Mouse (Mus musculus): ENCODE data around the gene Ywhah.

The Ywhah gene

DNA sequence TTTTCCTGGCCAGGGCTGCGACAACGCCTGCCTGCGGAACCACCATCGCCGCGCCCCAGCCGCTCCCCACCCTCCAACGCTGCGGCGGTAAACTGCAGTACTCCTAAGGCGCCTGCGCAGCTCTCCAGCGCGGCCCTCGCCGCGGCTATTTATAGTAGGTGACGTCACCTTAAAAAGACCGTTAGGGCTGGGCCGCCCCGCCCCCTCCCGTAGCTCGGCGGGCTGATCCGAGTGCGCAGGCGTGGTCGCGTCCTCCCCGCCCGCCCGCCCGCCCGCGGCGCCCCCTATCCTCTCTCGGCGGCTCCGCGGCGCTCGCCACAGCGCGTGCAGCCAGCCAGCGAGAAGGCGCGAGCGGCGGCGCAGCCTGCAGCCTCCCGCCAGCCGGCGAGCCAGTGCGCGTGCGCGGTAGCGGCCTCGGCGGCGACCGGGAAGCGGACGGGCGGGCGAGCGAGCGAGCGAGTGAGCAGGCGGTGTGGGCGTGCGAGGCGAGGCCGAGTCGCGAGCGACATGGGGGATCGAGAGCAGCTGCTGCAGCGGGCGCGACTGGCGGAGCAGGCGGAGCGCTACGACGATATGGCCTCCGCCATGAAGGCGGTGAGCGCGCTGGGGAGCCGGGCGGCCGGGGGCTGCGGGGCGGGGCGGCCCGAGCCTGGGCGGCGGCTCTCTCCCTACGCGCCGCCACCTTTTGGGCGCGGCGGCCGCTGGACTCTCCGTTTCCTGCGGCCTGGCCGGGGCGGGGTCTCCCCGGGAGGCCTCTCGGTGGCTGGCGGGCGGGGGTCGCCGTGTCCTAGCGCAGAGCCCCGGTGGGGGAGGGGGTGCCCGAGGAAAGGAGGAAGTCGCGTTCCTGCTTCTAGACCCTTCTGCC, at the start of gene Ywhah:
TSS of gene Ywhah (plus strand) at position 256 of the 865 bp plus-strand sequence.
- peak; percentile 100 for DNase-seq

- DNase-seq, result no peak
Measured at GRCm38 (mm10) chr5:32976541-32976940, 42.1 kb upstream of the Ywhah start.

- no peak for DNase-seq
Measured at GRCm38 (mm10) chr5:32977179-32977578, 41.4 kb upstream of the Ywhah start.

DNA sequence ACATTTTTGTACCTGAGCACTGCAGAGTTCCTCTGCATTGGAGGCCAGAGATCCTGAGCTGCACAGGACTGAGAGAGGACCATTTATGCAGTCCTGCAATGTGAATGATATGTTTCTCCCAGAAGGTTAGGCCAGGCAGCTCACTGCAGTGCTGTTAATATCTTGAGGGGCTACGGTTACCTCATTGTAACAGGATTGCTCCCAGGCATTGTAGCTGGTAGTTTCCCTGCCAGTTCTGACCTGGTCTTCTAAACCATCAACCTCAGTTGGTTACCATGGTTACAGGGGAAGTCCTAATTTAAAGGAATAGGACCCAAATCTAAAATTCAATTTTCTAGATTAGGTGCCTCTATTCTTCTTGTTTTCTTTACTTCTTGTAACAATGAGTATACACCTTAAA, 33.2 kb upstream of the Ywhah start:
- no peak for DNase-seq

GRCm38 (mm10) chr5:32987873-32988272, 30.7 kb upstream of the Ywhah start:
- DNase-seq, result no peak

DNA sequence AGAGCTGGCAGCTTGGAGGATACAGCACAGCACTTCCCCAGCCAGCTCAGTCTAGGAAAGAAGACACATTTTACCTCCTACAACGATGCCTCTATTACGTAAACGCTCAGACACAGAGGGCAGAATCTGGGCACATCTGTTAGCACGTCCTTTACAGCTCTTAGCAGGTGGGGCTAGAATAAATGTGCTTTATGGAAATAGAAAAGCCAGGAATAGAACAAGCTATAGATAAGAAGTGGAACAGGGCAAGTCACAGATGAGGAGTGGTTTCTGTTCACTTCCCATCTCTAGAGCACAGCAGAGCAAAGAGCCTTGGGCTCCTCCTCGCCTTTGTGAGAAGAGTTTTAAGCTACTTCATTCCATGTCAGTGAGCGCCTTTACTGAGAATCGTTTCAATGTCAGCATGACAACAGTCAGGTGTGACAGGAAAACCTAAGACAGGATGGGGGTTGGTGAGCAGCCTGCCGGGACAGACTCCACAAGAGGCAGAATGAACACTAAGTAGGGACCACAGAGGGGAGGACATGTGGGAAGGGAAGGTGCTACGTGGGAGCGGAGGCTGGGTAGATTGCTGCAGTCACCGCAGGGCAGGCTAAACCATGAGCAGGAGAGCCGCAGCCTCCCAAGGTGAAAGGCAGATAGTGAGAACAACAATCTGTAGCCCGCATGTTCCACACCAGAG, 28.5 kb upstream of the Ywhah start:
- DNase-seq, result no peak

DNA sequence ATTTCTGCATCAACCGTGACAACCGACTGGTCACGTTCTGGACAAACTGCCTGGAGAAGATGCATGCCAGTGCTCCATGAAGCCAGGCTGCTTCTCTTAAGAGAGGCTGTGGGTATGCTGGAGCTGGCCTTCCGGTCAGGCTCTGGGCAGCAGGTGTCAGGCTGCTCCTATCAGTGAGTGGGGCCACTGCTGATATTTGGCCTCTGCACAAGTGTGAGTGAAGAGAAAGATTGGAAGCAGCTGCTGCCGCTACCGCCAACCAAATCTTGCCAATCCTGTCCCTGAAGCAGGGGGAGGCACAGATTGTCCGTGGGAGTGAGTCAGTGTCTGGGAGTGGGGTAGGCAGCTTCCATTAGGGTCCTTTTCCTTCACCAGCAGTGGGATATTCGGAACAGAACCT, 27.5 kb upstream of the Ywhah start:
- peak; percentile 96 for DNase-seq

- no peak for DNase-seq
Measured at GRCm38 (mm10) chr5:32994471-32994870, 24.1 kb upstream of the Ywhah start.

DNA sequence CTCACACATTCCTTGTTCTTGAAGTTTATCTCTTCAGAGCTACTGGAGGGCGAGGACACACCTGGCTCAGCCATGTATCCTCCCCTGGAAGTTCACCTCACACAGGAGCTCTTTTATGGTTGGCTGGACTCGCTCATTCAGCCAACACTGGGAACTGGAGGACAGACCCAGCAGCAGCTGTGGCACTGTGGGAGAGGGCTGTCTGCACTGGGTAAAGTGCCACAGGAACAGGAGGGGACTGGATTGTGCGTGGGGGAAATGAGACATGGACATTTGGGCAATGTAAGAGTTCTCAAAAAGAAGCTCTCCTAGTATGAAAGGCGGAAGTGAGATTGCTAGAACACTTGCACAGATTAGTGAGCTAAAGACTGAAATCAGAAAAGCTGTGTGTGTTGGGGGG, 22.9 kb upstream of the Ywhah start:
- no peak for DNase-seq

DNA sequence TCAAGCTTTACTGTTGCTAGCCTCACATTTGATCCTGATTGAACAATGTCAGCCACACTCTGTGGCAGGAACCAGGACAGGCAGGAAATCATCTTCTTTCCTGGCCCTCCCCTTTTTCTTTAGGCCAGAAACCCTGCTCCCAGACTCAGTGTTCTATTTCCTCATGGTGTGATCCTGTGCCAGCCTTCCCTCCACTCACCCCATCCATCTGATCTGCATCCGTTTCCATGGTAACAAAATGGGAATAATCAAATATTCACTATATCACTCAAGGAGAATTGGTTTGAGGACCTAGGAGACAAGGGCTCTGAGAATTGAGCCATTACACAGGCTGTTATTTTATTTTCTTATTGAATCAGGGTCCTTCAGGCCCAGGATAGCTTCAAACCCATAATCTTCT, 22.1 kb upstream of the Ywhah start:
- no peak for DNase-seq

- peak; percentile 96 for DNase-seq
Measured at GRCm38 (mm10) chr5:32997686-32998085, 20.9 kb upstream of the Ywhah start.

DNA sequence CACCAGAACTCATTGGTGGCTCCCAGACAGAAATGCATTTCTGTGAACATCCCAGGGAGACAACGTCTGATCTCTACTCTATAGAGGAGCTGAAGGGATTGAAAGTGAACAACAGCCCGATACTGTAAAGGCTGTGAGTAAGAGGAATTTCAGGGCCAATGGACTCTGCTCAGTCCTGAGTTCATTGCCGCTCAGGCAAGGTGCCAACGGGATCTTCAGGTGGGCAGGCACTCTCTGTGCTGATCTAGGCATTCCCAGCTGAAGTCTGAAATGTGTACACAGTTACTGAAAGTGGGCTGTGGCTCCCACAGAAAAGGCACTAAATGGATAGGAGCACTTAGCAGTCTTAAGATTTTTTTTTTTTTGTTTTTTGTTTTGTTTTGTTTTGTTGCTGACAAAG, 19.8 kb upstream of the Ywhah start:
- DNase-seq, result no peak

DNA sequence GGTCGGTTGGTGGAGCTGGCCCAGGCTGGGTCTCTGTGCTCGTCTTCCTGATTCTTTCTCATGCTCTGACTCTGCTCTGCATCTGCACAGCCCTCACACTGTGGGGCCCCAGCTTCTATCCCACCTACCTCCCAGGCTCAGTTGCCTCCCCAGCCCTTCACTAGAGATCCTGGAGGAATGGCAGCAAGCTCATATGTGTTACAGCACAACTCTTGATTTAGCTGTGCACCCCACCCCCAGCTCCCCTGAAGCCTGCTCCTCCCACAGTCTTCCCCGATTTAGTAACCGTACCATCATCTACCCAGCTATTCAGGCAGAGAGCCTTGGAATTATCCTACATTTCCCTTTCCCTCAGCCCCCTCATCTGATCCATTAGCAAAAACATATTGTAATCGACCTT, 17.5 kb upstream of the Ywhah start:
- no peak for DNase-seq

- no peak for DNase-seq
Measured at GRCm38 (mm10) chr5:33002781-33003180, 15.8 kb upstream of the Ywhah start.

DNA sequence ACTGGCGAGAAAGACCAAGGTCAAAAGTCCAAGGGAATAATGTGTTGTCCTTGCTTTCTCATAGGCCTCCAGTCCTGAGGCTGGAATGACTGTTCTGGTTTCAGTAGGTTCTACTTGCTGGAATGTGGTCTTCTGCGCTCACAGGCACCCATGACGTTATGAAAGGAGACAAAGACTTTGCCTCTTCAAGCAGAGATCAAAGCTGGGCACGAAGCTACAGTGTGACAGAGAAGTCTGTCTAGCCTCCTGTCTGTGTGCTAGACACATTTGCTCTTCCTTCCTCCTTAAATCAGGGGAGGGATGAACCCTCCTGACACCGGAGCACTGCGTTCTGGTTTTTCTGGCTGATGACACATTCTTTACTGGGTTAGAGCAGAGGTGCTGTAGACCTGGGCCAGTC, 15.1 kb upstream of the Ywhah start:
- no peak for DNase-seq

DNA sequence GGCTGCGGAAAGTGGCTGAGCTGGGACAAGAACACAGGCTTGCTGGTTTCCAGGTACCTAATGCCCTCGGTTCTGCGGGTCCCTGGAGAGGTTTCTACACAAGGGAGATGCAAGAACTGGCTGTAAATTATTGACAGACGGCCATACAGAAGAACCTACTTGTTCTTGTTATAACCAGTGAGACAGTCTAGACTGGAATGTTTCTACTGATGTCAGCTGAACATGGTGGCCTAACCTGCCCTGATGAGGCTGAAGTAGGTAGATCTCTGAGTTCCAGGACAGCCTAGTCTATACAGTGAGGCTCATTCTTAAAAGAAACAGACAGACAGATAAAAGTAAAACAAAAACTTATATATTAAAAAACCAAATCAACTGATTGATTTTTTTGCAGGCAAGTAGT, 14.5 kb upstream of the Ywhah start:
- DNase-seq, result no peak

- no peak for DNase-seq
Measured at GRCm38 (mm10) chr5:33005442-33006145, 13.0 kb upstream of the Ywhah start.

DNA sequence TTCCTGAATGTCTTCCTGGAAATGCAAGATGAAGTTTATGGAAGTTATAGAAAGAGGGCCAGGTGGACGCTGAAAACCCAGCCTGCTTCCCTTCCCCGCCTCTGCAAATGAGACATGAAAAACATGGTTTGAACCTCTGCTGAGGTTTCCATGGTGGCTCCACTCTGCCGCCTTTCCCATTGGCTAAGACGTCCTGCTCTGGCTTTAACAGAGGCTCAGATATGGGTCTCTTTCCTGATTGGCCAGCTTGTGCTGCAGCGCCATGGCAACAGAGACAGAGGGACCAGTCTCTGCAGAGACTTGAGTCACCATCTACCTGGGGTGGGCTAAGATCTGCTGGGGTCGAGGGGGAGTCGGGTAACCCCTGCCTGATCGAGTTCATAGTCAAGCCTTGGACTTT, 11.9 kb upstream of the Ywhah start:
- DNase-seq, result no peak

DNA sequence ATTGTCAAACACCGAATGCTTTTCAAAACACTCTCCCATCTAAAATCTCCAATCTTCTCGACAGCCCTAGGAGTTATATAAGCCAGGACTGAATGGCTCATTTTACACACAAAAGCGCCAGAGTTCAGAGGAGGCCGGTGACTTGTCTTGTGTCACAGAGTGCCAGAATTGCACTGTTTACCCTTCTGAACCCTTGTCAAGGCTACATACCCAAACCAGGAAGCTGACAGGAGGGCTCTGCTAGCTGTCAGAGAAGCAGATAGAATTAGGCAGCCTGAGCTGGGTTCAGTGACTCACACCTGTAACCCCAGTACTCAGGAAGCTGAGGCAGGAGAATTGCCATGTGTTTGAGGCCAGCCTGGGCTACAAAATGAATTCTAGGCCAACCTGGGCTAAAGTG, 11.2 kb upstream of the Ywhah start:
- DNase-seq, result no peak

- DNase-seq, result no peak
Measured at GRCm38 (mm10) chr5:33009301-33009700, 9.3 kb upstream of the Ywhah start.

DNA sequence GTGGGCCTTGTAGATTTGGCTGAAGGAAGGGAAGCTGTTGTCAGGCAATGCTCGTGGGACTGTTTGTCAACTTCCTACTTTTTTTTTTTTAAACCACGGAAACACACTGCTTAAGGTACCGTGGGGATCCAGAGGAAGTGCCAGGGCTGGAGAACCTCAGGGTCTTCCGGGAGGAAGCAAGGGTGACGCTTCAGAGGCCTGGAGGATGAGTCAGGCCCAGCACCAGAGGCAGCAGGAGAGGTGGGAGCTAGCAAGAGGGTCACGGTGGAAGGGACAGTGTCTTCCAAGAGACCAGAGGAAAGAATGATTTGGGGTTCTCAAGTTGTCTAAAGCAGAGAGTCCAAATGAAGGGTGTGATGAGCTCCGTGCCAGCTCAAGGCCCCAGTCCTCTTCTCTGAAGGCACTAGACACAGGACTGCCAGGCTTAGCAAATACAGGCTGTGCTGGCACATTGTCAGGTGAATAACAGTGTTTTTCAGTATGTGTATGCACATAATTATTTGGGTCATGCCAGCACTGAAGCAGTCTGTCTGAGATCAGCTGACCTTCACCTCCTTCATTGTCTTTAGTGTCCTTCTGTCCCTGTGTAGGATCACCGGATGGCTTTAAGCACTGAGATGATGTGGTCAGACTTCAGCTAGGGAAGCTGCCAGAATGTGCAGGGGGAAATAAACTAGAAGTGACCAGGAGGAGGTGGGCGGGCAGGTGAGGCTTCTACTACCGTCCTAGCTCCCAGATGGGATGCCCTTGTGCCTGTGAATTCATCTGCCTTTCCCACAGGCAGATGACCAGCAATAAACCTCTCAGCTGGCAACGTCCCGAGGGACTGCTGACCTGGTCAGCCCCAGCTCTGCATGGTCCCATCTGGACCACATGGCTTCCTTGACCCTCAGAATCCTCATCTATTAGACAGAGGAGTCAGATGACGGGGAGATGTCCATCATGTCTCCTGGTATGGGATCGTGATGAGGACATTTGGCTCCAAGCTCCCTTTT, 8.5 kb upstream of the Ywhah start:
- DNase-seq, result peak; percentile 96
